ENCODE assay signal across 9 mouse cellular contexts in the genomic region with DNA sequence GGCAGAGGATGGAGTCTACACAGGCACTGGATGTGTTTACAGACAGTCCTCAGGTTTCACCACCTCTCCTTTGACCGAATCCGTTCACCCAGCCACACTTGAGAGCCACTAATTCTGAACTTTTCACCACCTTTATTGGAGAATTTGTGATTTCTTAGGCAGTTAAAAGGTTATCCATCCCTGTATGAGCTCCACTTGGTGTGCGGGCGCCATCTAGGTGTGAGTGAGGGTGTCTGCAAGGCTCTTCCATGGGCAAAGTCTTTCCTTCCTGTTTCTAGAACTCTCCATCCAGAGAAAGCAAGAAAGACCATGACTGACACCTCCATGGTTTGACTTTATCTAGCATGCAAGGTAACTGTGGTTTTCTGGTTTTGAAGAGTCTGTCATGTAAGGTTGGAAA.
DNase-seq lines count a peak whose midpoint lies in the region; ATAC-seq and TF ChIP-seq lines count a peak whose summit lies in the region.
"Had no signal": no experiment of that assay in that cellular context is flagged by ENCODE, and none has a peak within 500 bp of the region (broad histone marks: within the 10 kb centered on the region; RNA-seq: fewer than 3 reads in every experiment).

No protein-coding gene starts in this region.

- H3K4me2 ChIP-seq in midbrain, embryonic 14.5 days (ENCODE audit: low read length): no peak overlapping the region
- H3K4me2 ChIP-seq in kidney, postnatal 0 days (ENCODE audit: low read length): no peak overlapping the region
- H3K4me2 ChIP-seq in lung, embryonic 16.5 days (ENCODE audit: low read depth, low read length): no peak overlapping the region
- H3K4me2 ChIP-seq: heart, embryonic 15.5 days had no signal

- H3K9ac ChIP-seq in midbrain, embryonic 14.5 days (replicated peaks; ENCODE audit: low read length): no peak overlapping the region
- H3K9ac ChIP-seq in kidney, postnatal 0 days (ENCODE audit: low read depth, low read length): no peak overlapping the region
- H3K9ac ChIP-seq in lung, embryonic 16.5 days (ENCODE audit: low read length): no peak overlapping the region
- H3K9ac ChIP-seq: heart, embryonic 15.5 days had no signal

- 46% methylated on average over 4 of the region's 4 CpGs for WGBS in cerebellum, adult 2 months
- 47% methylated on average over 4 of the region's 4 CpGs for WGBS in midbrain, embryonic 14.5 days
- 48% methylated on average over 4 of the region's 4 CpGs for WGBS in midbrain, embryonic 10.5 days
- 14% methylated on average over 4 of the region's 4 CpGs for WGBS in kidney, postnatal 0 days
- WGBS in lung, embryonic 16.5 days: 12% methylated on average over 4 of the region's 4 CpGs

- ATAC-seq in cerebellum, adult (ENCODE audit: insufficient number of reproducible peaks, low FRiP score, low TSS enrichment): no peak
- no peak for ATAC-seq in midbrain, embryonic 14.5 days (ENCODE audit: low FRiP score, low TSS enrichment)
- ATAC-seq in kidney, postnatal 0 days (replicated peaks; ENCODE audit: low FRiP score, low read depth): no peak
- ATAC-seq in lung, embryonic 16.5 days (ENCODE audit: low read depth): 0 out of 2 replicates have a peak, but pooled peaks have one; percentile 18

- no peak for DNase-seq in cerebellum, adult 2 months
- DNase-seq in midbrain, embryonic 14.5 days: peak; percentile 78
- DNase-seq in midbrain, embryonic 10.5 days (ENCODE audit: low spot score): no peak
- DNase-seq in embryo, embryonic 10 days (ENCODE audit: low spot score): peak; percentile 71
- peak; percentile 83 for DNase-seq in kidney, postnatal 0 days (ENCODE audit: low spot score)
- peak; percentile 72 for DNase-seq in testis, postnatal 10 days (ENCODE audit: low spot score)

- no peaks in the 10 kb centered on the region for H3K27me3 ChIP-seq in cerebellum, adult 2 months (ENCODE audit: control insufficient read depth, insufficient read depth, low read length)
- H3K27me3 ChIP-seq in midbrain, embryonic 14.5 days (ENCODE audit: control insufficient read depth, insufficient read depth, low read length): no peaks in the 10 kb centered on the region
- H3K27me3 ChIP-seq in midbrain, embryonic 10.5 days (ENCODE audit: low read depth, poor library complexity, severe bottlenecking): no peaks in the 10 kb centered on the region
- no peaks in the 10 kb centered on the region for H3K27me3 ChIP-seq in kidney, postnatal 0 days (ENCODE audit: insufficient read depth, low read length)
- H3K27me3 ChIP-seq in lung, embryonic 16.5 days (ENCODE audit: control insufficient read depth, insufficient read depth, low read depth, low read length): no peaks in the 10 kb centered on the region
- H3K27me3 ChIP-seq: heart, embryonic 15.5 days had no signal

- no peak overlapping the region for H3K27ac ChIP-seq in cerebellum, adult 2 months (ENCODE audit: insufficient read depth, low read length)
- no peak overlapping the region for H3K27ac ChIP-seq in midbrain, embryonic 14.5 days (replicated peaks; ENCODE audit: low read depth, low read length)
- no peak overlapping the region for H3K27ac ChIP-seq in midbrain, embryonic 10.5 days (replicated peaks)
- no peak overlapping the region for H3K27ac ChIP-seq in kidney, postnatal 0 days
- H3K27ac ChIP-seq in lung, embryonic 16.5 days (ENCODE audit: low read length): no peak overlapping the region
- H3K27ac ChIP-seq: heart, embryonic 15.5 days had no signal

- H3K36me3 ChIP-seq in midbrain, embryonic 14.5 days (ENCODE audit: control insufficient read depth, insufficient read depth, low read length): no peaks in the 10 kb centered on the region
- H3K36me3 ChIP-seq in midbrain, embryonic 10.5 days: no peaks in the 10 kb centered on the region
- H3K36me3 ChIP-seq in kidney, postnatal 0 days (ENCODE audit: insufficient read depth, low read length): no peaks in the 10 kb centered on the region
- H3K36me3 ChIP-seq in lung, embryonic 16.5 days (ENCODE audit: control insufficient read depth, insufficient read depth, low read length): no peaks in the 10 kb centered on the region
- H3K36me3 ChIP-seq: heart, embryonic 15.5 days had no signal

- H3K9me3 ChIP-seq in midbrain, embryonic 14.5 days (ENCODE audit: control insufficient read depth, low read length): no peaks in the 10 kb centered on the region
- H3K9me3 ChIP-seq in midbrain, embryonic 10.5 days (replicated peaks): no peaks in the 10 kb centered on the region; the same call in 1 of the 2 replicates
- no peaks in the 10 kb centered on the region for H3K9me3 ChIP-seq in kidney, postnatal 0 days (replicated peaks; ENCODE audit: low read length)
- H3K9me3 ChIP-seq in lung, embryonic 16.5 days (ENCODE audit: control insufficient read depth, low read length): peaks cover 5% of the 10 kb centered on the region; the same call in 1 of the 2 replicates
- H3K9me3 ChIP-seq: heart, embryonic 15.5 days had no signal

- no peak overlapping the region for H3K4me3 ChIP-seq in cerebellum, adult 2 months (replicated peaks; ENCODE audit: insufficient read depth, low read depth, low read length)
- H3K4me3 ChIP-seq in midbrain, embryonic 14.5 days (replicated peaks; ENCODE audit: low read depth, low read length): no peak overlapping the region
- no peak overlapping the region for H3K4me3 ChIP-seq in midbrain, embryonic 10.5 days
- H3K4me3 ChIP-seq in kidney, postnatal 0 days (replicated peaks; ENCODE audit: low read depth, low read length): no peak overlapping the region
- no peak overlapping the region for H3K4me3 ChIP-seq in lung, embryonic 16.5 days (ENCODE audit: low read length)
- H3K4me3 ChIP-seq: heart, embryonic 15.5 days had no signal

- TF ChIP-seq POLR2A in cerebellum, adult 2 months (IDR thresholded peaks at IDR 0.05; ENCODE audit: borderline replicate concordance, insufficient read depth, low read length): no peak

- peak; percentile 66; the same call in 1 of the 2 replicates for TF ChIP-seq CTCF in cerebellum, adult 2 months (IDR thresholded peaks at IDR 0.05; ENCODE audit: borderline replicate concordance, insufficient read depth, low read depth, low read length)
- peak; percentile 88 for TF ChIP-seq CTCF in kidney, postnatal 0 days (IDR thresholded peaks at IDR 0.05; ENCODE audit: low read depth)

- H3K4me1 ChIP-seq in cerebellum, adult 2 months (ENCODE audit: control insufficient read depth, insufficient read depth, low read length): no peaks in the 10 kb centered on the region
- H3K4me1 ChIP-seq in midbrain, embryonic 14.5 days (ENCODE audit: control insufficient read depth, insufficient read depth, low read length): no peaks in the 10 kb centered on the region
- H3K4me1 ChIP-seq in midbrain, embryonic 10.5 days: peaks cover 6% of the 10 kb centered on the region
- H3K4me1 ChIP-seq in kidney, postnatal 0 days (replicated peaks; ENCODE audit: insufficient read depth, low read length): peaks cover 5% of the 10 kb centered on the region; the same call in 1 of the 2 replicates
- H3K4me1 ChIP-seq in lung, embryonic 16.5 days (replicated peaks; ENCODE audit: control insufficient read depth, insufficient read depth, low read length): peaks cover 15% of the 10 kb centered on the region
- H3K4me1 ChIP-seq: heart, embryonic 15.5 days had no signal

Comparison
In these comparisons a context has a peak if more than half of its experiments do, and no peak if none do; other contexts are left out.
1. DNase-seq: peak in midbrain, embryonic 14.5 days (single experiment), embryo, embryonic 10 days (single experiment), kidney, postnatal 0 days (single experiment) and testis, postnatal 10 days (single experiment); none in cerebellum, adult 2 months (0 of 2) and midbrain, embryonic 10.5 days (single experiment).